Mouse (Mus musculus): ENCODE measurements around the gene Psd. TPM values are rescaled to one million over a fixed set of nuclear protein-coding genes. Genes with fewer than 3 reads are reported as not detected.

The Psd gene
- total RNA-seq, 4 experiments from 2014 or later = 0.15 to 0.19 TPM; not detected in 2

Small RNAs within 50 kb of the gene (microRNA-seq; reads per million reads assigned to microRNA genes)
- not detected for gene Mir146b

Other genes with a start within 250 kb of the Psd start
- not detected for gene Elovl3, start 195.3 kb downstream of the Psd start, total RNA-seq (2022)
- gene Pitx3, start 178.8 kb downstream of the Psd start, total RNA-seq (2022) = 1 to 10 TPM; 1.8 to 8.3 (median 5.1) TPM
- 10 to 100 TPM; 39.3 to 52.2 (median 46.2) TPM for gene Gbf1, start 174.6 kb downstream of the Psd start, total RNA-seq (2022)
- gene Nfkb2, start 22.8 kb downstream of the Psd start, total RNA-seq (2022) = 10 to 100 TPM in 1 of 4 experiments, 1 to 10 TPM in 3; 8.7 to 10.5 (median 9.3) TPM
- gene Fbxl15, start 1.0 kb upstream of the Psd start, total RNA-seq (2022) = 1 to 10 TPM; 2.0 to 3.9 (median 3.0) TPM
- 10 to 100 TPM; 57.5 to 66.3 (median 64.3) TPM for gene Cuedc2, start 11.5 kb upstream of the Psd start, total RNA-seq (2022)
- 1 to 10 TPM; 1.1 to 2.2 (median 1.9) TPM for gene Mfsd13a, start 14.0 kb upstream of the Psd start, total RNA-seq (2022)
- under 1 TPM in 3 of 4 experiments, not detected in 1; 0.27 to 0.35 (median 0.29) TPM for gene 2310034G01Rik, start 23.1 kb upstream of the Psd start, total RNA-seq (2022)
- 10 to 100 TPM; 56.5 to 61.5 (median 59.3) TPM for gene Actr1a, start 68.6 kb upstream of the Psd start, total RNA-seq (2022)
- 1 to 10 TPM; 4.5 to 5.7 (median 5.3) TPM for gene Sufu, start 69.7 kb upstream of the Psd start, total RNA-seq (2022)
- 10 to 100 TPM; 22.0 to 24.0 (median 22.7) TPM for gene Trim8, start 174.5 kb upstream of the Psd start, total RNA-seq (2022)
- gene Arl3, start 246.0 kb upstream of the Psd start, total RNA-seq (2022) = 10 to 100 TPM; 51.1 to 76.4 (median 62.8) TPM
- 1 to 10 TPM; 1.6 to 3.0 (median 2.8) TPM for gene Sfxn2, start 246.2 kb upstream of the Psd start, total RNA-seq (2022)